Mouse (Mus musculus): ENCODE measurements around the gene Dlx6. TPM values are rescaled to one million over a fixed set of nuclear protein-coding genes. Genes with fewer than 3 reads are reported as not detected.

The Dlx6 gene
- polyA plus RNA-seq, 1 experiment, result not detected

DNA sequence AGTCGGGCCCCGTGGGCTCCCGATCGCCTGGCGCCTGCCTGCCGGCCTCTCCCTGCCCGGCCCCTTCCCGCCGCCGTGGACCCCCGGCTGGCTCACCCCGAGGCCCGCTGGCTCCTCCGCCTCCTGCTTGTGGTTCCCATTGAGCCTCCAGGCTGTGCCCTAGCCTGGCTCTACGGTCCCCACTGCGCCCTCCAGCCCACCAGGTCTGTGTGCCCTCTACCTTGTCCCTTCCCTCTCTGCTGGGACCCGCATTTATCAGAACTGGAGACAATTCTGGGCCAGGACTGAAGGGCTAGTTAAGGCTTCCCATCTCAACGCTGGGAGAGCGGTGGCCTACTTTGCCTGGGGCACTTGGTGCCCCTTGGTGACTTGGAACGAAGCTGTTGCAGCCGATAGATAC, 821 bp downstream of the Dlx6 start:
- H3K4me3 ChIP-seq (ENCODE audit: insufficient read depth, poor library complexity, severe bottlenecking), result no peak overlapping the region
- no peak for TF ChIP-seq MYOG (IDR thresholded peaks at IDR 0.05; ENCODE audit: control insufficient read depth, extremely low read depth, insufficient read length)
- TF ChIP-seq USF1 (IDR thresholded peaks at IDR 0.05; ENCODE audit: low read depth), result no peak
- no peak for TF ChIP-seq MAX (IDR thresholded peaks at IDR 0.05)
- no peak for TF ChIP-seq CEBPB (IDR thresholded peaks at IDR 0.05; ENCODE audit: low read depth)
- no peak for TF ChIP-seq FOSL1 (IDR thresholded peaks at IDR 0.05; ENCODE audit: insufficient read depth, low read length, poor library complexity, severe bottlenecking)
- peaks cover 54% of the 10 kb centered on the region for H3K27me3 ChIP-seq (ENCODE audit: control insufficient read depth, insufficient read depth, insufficient read length)
- H3K79me3 ChIP-seq (ENCODE audit: low read depth), result no peaks in the 10 kb centered on the region
- H3K36me3 ChIP-seq (ENCODE audit: control insufficient read depth, insufficient read depth), result no peaks in the 10 kb centered on the region
- no peak overlapping the region for H3ac ChIP-seq (ENCODE audit: control insufficient read depth, insufficient read length, low read depth)
- no peaks in the 10 kb centered on the region for H3K79me2 ChIP-seq (ENCODE audit: control insufficient read depth, insufficient read depth)

- Histone ChIP-seq H3K79me2 (ENCODE audit: control insufficient read depth, insufficient read depth) (no peaks in the 10 kb centered on the region), H3K27me3 (ENCODE audit: control insufficient read depth, insufficient read depth, insufficient read length) (peaks cover 53% of the 10 kb centered on the region), H3K36me3 (ENCODE audit: control insufficient read depth, insufficient read depth) (no peaks in the 10 kb centered on the region), H3K79me3 (ENCODE audit: low read depth) (no peaks in the 10 kb centered on the region), H3K4me3 (ENCODE audit: insufficient read depth, poor library complexity, severe bottlenecking) (no peak overlapping the region), H3ac (ENCODE audit: control insufficient read depth, insufficient read length, low read depth) (no peak overlapping the region)
- TF ChIP-seq USF1 (IDR thresholded peaks at IDR 0.05; ENCODE audit: low read depth), result no peak
- TF ChIP-seq MYOG (IDR thresholded peaks at IDR 0.05; ENCODE audit: control insufficient read depth, extremely low read depth, insufficient read length), result no peak
- TF ChIP-seq CTCF (IDR thresholded peaks at IDR 0.05; ENCODE audit: control insufficient read depth, insufficient read depth, insufficient read length), result no peak
- TF ChIP-seq MYOD1 (IDR thresholded peaks at IDR 0.05; ENCODE audit: control insufficient read depth, insufficient read length, low read depth), result no peak
- no peak for TF ChIP-seq FOSL1 (IDR thresholded peaks at IDR 0.05; ENCODE audit: insufficient read depth, low read length, poor library complexity, severe bottlenecking)
- TF ChIP-seq MAX (IDR thresholded peaks at IDR 0.05), result no peak
- TF ChIP-seq CEBPB (IDR thresholded peaks at IDR 0.05; ENCODE audit: low read depth), result no peak
These were observed 1.6 kb downstream of the Dlx6 start for GRCm38 (mm10) chr6:6864441-6865440.

DNA sequence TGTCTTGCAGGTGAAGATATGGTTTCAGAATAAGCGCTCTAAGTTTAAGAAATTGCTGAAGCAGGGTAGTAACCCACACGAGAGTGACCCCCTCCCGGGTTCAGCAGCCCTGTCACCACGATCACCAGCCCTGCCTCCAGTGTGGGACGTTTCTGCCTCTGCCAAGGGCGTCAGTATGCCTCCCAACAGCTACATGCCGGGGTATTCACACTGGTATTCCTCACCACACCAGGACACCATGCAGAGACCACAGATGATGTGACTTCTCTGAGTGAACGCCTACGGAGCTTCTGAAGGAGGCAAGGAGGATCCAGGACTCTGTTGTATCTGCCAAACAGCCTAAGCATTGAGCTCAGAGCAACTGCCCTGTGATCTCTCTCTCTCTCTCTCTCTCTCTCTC, 3.9 kb downstream of the Dlx6 start:
- Histone ChIP-seq H3K79me3 (ENCODE audit: low read depth) (no peaks in the 10 kb centered on the region), H3K79me2 (ENCODE audit: control insufficient read depth, insufficient read depth) (no peaks in the 10 kb centered on the region), H3ac (ENCODE audit: control insufficient read depth, insufficient read length, low read depth) (no peak overlapping the region), H3K27me3 (ENCODE audit: control insufficient read depth, insufficient read depth, insufficient read length) (peaks cover 34% of the 10 kb centered on the region), H3K36me3 (ENCODE audit: control insufficient read depth, insufficient read depth) (no peaks in the 10 kb centered on the region), H3K4me3 (ENCODE audit: insufficient read depth, poor library complexity, severe bottlenecking) (no peak overlapping the region)
- TF ChIP-seq MYOD1 (IDR thresholded peaks at IDR 0.05; ENCODE audit: control insufficient read depth, insufficient read length, low read depth) (no peak), FOSL1 (IDR thresholded peaks at IDR 0.05; ENCODE audit: insufficient read depth, low read length, poor library complexity, severe bottlenecking) (no peak), MYOG (IDR thresholded peaks at IDR 0.05; ENCODE audit: control insufficient read depth, extremely low read depth, insufficient read length) (no peak)

DNA sequence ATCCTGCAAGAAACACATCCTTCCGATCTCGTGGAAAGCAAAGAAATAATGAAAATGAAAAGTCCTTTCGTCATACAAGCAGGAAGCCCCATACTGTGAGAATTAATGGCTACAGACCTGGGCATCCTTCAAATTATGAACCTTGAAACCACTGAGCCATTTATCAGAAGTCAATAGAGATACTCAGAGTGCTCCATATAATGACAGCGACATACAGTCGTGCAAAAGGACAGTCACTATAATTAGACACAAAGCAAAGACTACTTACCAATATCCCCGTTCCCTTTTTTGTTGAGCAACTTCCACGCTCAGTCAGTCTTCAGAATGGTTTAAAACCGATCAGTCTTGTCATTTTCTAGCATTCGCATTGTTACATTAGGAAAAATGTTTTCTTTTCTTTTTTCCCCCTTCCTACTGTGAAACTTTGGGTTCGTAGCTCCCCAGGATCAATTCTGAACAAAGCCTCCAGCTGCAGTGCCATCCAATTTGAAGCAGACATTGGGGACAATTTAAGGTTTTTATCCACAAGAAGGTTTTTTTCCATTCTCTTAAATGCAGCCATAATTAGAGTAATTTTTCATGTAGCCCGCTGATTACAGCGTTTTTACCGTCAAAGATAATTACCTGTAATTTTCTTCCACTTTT, 6.0 kb downstream of the Dlx6 start:
- H3K36me3 ChIP-seq (ENCODE audit: control insufficient read depth, insufficient read depth), result no peaks in the 10 kb centered on the region
- no peaks in the 10 kb centered on the region for H3K79me2 ChIP-seq (ENCODE audit: control insufficient read depth, insufficient read depth)
- no peak for TF ChIP-seq FOSL1 (IDR thresholded peaks at IDR 0.05; ENCODE audit: insufficient read depth, low read length, poor library complexity, severe bottlenecking)
- TF ChIP-seq USF1 (IDR thresholded peaks at IDR 0.05; ENCODE audit: low read depth), result no peak
- no peak for TF ChIP-seq CTCF (IDR thresholded peaks at IDR 0.05; ENCODE audit: control insufficient read depth, insufficient read depth, insufficient read length)
- TF ChIP-seq MYOD1 (IDR thresholded peaks at IDR 0.05; ENCODE audit: control insufficient read depth, insufficient read length, low read depth), result no peak
- no peak for TF ChIP-seq MAX (IDR thresholded peaks at IDR 0.05)
- no peak for TF ChIP-seq CEBPB (IDR thresholded peaks at IDR 0.05; ENCODE audit: low read depth)
- no peak for TF ChIP-seq MYOG (IDR thresholded peaks at IDR 0.05; ENCODE audit: control insufficient read depth, extremely low read depth, insufficient read length)
- no peak overlapping the region for H3K4me3 ChIP-seq (ENCODE audit: insufficient read depth, poor library complexity, severe bottlenecking)
- H3K79me3 ChIP-seq (ENCODE audit: low read depth), result no peaks in the 10 kb centered on the region
- H3K27me3 ChIP-seq (ENCODE audit: control insufficient read depth, insufficient read depth, insufficient read length), result peaks cover 27% of the 10 kb centered on the region
- no peak overlapping the region for H3ac ChIP-seq (ENCODE audit: control insufficient read depth, insufficient read length, low read depth)

- Histone ChIP-seq H3K27me3 (ENCODE audit: control insufficient read depth, insufficient read depth, insufficient read length) (peaks cover 27% of the 10 kb centered on the region), H3K79me3 (ENCODE audit: low read depth) (no peaks in the 10 kb centered on the region), H3ac (ENCODE audit: control insufficient read depth, insufficient read length, low read depth) (no peak overlapping the region), H3K79me2 (ENCODE audit: control insufficient read depth, insufficient read depth) (no peaks in the 10 kb centered on the region), H3K4me3 (ENCODE audit: insufficient read depth, poor library complexity, severe bottlenecking) (no peak overlapping the region), H3K36me3 (ENCODE audit: control insufficient read depth, insufficient read depth) (no peaks in the 10 kb centered on the region)
- TF ChIP-seq CEBPB (IDR thresholded peaks at IDR 0.05; ENCODE audit: low read depth) (no peak), MYOD1 (IDR thresholded peaks at IDR 0.05; ENCODE audit: control insufficient read depth, insufficient read length, low read depth) (no peak), USF1 (IDR thresholded peaks at IDR 0.05; ENCODE audit: low read depth) (no peak), CTCF (IDR thresholded peaks at IDR 0.05; ENCODE audit: control insufficient read depth, insufficient read depth, insufficient read length) (no peak), MYOG (IDR thresholded peaks at IDR 0.05; ENCODE audit: control insufficient read depth, extremely low read depth, insufficient read length) (no peak), MAX (IDR thresholded peaks at IDR 0.05) (no peak), FOSL1 (IDR thresholded peaks at IDR 0.05; ENCODE audit: insufficient read depth, low read length, poor library complexity, severe bottlenecking) (no peak)
These were observed 7.0 kb downstream of the Dlx6 start for GRCm38 (mm10) chr6:6869961-6870800.
